Comparison of ENCODE assay signal across 25 mouse cellular contexts in genomic region chr2:174287921-174288320, GRCm38 (mm10). TPM values are rescaled to one million over a fixed set of nuclear protein-coding genes. Genes with fewer than 3 reads are reported as not detected.
DNase-seq lines count a peak whose midpoint lies in the region; ATAC-seq and TF ChIP-seq lines count a peak whose summit lies in the region.
"Had no signal": no experiment of that assay in that cellular context is flagged by ENCODE, and none has a peak within 500 bp of the region (broad histone marks: within the 10 kb centered on the region; RNA-seq: fewer than 3 reads in every experiment).

No protein-coding gene starts in this region.

- peak; percentile 41 for DNase-seq in forebrain, embryonic 11.5 days (ENCODE audit: low spot score)
- DNase-seq in forebrain, postnatal 0 days: no peak
- peak; percentile 87 for DNase-seq in ZHBTc4 (ENCODE audit: low read depth, low spot score)
- DNase-seq in embryo, embryonic 9.5 days (ENCODE audit: extremely low spot score): no peak
- no peak for DNase-seq in ovary, adult 18-20 months (ENCODE audit: low spot score)
- no peak for DNase-seq in thymus, adult 18-20 months
- DNase-seq: adrenal gland, postnatal 25 days; cerebellum, postnatal 10 days; gastrocnemius, postnatal 25 days; heart, adult 2 months; heart, postnatal 14 days; kidney, adult 18-20 months; lung, postnatal 10 days; right cerebral cortex, postnatal 14 days had no signal

- H3K27me3 ChIP-seq in forebrain, embryonic 11.5 days (ENCODE audit: control insufficient read depth, insufficient read depth, low read length): peaks cover 40% of the 10 kb centered on the region
- peaks cover 35% of the 10 kb centered on the region for H3K27me3 ChIP-seq in forebrain, postnatal 0 days (ENCODE audit: insufficient read depth, low read length)
- H3K27me3 ChIP-seq in E14TG2a.4 (ENCODE audit: insufficient read depth, low read length): peaks cover 24% of the 10 kb centered on the region
- H3K27me3 ChIP-seq in limb, embryonic 13.5 days: peaks cover 48% of the 10 kb centered on the region

- 26% methylated on average over 7 of the region's 7 CpGs for WGBS in forebrain, embryonic 11.5 days
- WGBS in forebrain, postnatal 0 days: 25% methylated on average over 7 of the region's 7 CpGs
- 41% methylated on average over 7 of the region's 7 CpGs for WGBS in limb, embryonic 13.5 days

- peaks cover 9% of the 10 kb centered on the region; the same call in 1 of the 2 replicates for H3K4me1 ChIP-seq in forebrain, embryonic 11.5 days (replicated peaks; ENCODE audit: control insufficient read depth, insufficient read depth, low read length)
- H3K4me1 ChIP-seq in forebrain, postnatal 0 days (ENCODE audit: insufficient read depth): no peaks in the 10 kb centered on the region
- H3K4me1 ChIP-seq in E14TG2a.4 (replicated peaks; ENCODE audit: low read depth, low read length): peaks cover 93% of the 10 kb centered on the region
- peaks cover 35% of the 10 kb centered on the region for H3K4me1 ChIP-seq in limb, embryonic 13.5 days

- no peak overlapping the region for H3K4me3 ChIP-seq in forebrain, embryonic 11.5 days (ENCODE audit: low read depth, low read length)
- H3K4me3 ChIP-seq in forebrain, postnatal 0 days (ENCODE audit: low read depth, low read length): no peak overlapping the region
- H3K4me3 ChIP-seq in E14TG2a.4 (replicated peaks; ENCODE audit: low read length): peak overlapping the region; percentile 81
- peak overlapping the region; percentile 45; the same call in 1 of the 2 replicates for H3K4me3 ChIP-seq in limb, embryonic 13.5 days
- H3K4me3 ChIP-seq: heart, adult 2 months; heart, embryonic 13.5 days; hindbrain, embryonic 12.5 days; left cerebral cortex, adult 2 months; liver, embryonic 15.5 days; midbrain, embryonic 10.5 days; myocyte had no signal

- no peak overlapping the region for H3K4me2 ChIP-seq in forebrain, embryonic 11.5 days (ENCODE audit: low read depth, low read length, severe bottlenecking)
- H3K4me2 ChIP-seq in forebrain, postnatal 0 days (ENCODE audit: low read depth): no peak overlapping the region
- H3K4me2 ChIP-seq in limb, embryonic 13.5 days (replicated peaks): peak overlapping the region; percentile 62
- H3K4me2 ChIP-seq: embryonic facial prominence, embryonic 12.5 days; heart, embryonic 13.5 days; hindbrain, embryonic 12.5 days; liver, embryonic 15.5 days had no signal

- no peak for TF ChIP-seq CTCF in forebrain, postnatal 0 days (IDR thresholded peaks at IDR 0.05; ENCODE audit: low read depth)
- no peak for TF ChIP-seq CTCF in E14TG2a.4 (conservative IDR thresholded peaks at IDR 0.05; ENCODE audit: low read length)

- ATAC-seq in forebrain, embryonic 11.5 days (replicated peaks; ENCODE audit: low FRiP score): no peak
- no peak for ATAC-seq in forebrain, postnatal 0 days
- no peak for ATAC-seq in limb, embryonic 13.5 days (ENCODE audit: low FRiP score, low read depth)
- ATAC-seq: midbrain, embryonic 16.5 days had no signal

- H3K9ac ChIP-seq in forebrain, embryonic 11.5 days (ENCODE audit: low read length): no peak overlapping the region
- no peak overlapping the region for H3K9ac ChIP-seq in forebrain, postnatal 0 days
- H3K9ac ChIP-seq in limb, embryonic 13.5 days: no peak overlapping the region
- H3K9ac ChIP-seq: embryonic facial prominence, embryonic 12.5 days; heart, embryonic 13.5 days; hindbrain, embryonic 12.5 days; liver, embryonic 15.5 days had no signal

- peaks cover 29% of the 10 kb centered on the region for H3K36me3 ChIP-seq in forebrain, embryonic 11.5 days (ENCODE audit: control insufficient read depth, insufficient read depth, low read length)
- H3K36me3 ChIP-seq in forebrain, postnatal 0 days (ENCODE audit: insufficient read depth): peaks cover 34% of the 10 kb centered on the region
- H3K36me3 ChIP-seq in E14TG2a.4 (ENCODE audit: insufficient read depth, low read length): peaks cover 75% of the 10 kb centered on the region
- peaks cover 66% of the 10 kb centered on the region for H3K36me3 ChIP-seq in limb, embryonic 13.5 days

- H3K27ac ChIP-seq in forebrain, embryonic 11.5 days (ENCODE audit: low read depth, low read length): no peak overlapping the region
- H3K27ac ChIP-seq in forebrain, postnatal 0 days (ENCODE audit: low read depth, low read length): no peak overlapping the region
- H3K27ac ChIP-seq in limb, embryonic 13.5 days: no peak overlapping the region
- H3K27ac ChIP-seq: embryonic facial prominence, embryonic 12.5 days; heart, adult 2 months; heart, embryonic 13.5 days; hindbrain, embryonic 12.5 days; left cerebral cortex, adult 2 months; liver, embryonic 15.5 days; midbrain, embryonic 10.5 days; stomach, postnatal 0 days had no signal

- H3K9me3 ChIP-seq in forebrain, embryonic 11.5 days (ENCODE audit: control insufficient read depth, low read length): peaks cover 22% of the 10 kb centered on the region; the same call in 1 of the 2 replicates
- no peaks in the 10 kb centered on the region for H3K9me3 ChIP-seq in forebrain, postnatal 0 days (ENCODE audit: low read length)
- H3K9me3 ChIP-seq in E14TG2a.4 (ENCODE audit: low read length): peaks cover 30% of the 10 kb centered on the region
- peaks cover 23% of the 10 kb centered on the region for H3K9me3 ChIP-seq in limb, embryonic 13.5 days

RNA-seq across cellular contexts. Expression of gene Gnas, which starts 3.8 kb away (rescaled TPM):
- 1,123 and 1,194 TPM in 2 replicates for polyA plus RNA-seq in forebrain, embryonic 11.5 days (2014; fragmentation: Nextera tagmentation; extraction: Ambion mirVana)
- 1,201 and 1,512 TPM in 2 replicates for total RNA-seq in forebrain, postnatal 0 days (2014; rRNA removed)
- polyA plus RNA-seq in forebrain, postnatal 0 days (2015; fragmentation: Nextera tagmentation; extraction: Ambion mirVana): 1,404 and 1,604 TPM in 2 replicates
- polyA plus RNA-seq in limb, embryonic 13.5 days (2015; fragmentation: Nextera tagmentation; extraction: Ambion mirVana): 1,943 and 1,947 TPM in 2 replicates

RNA-seq across cellular contexts. Expression of gene Gm20721, which starts 58.6 kb away (rescaled TPM):
- polyA plus RNA-seq in forebrain, embryonic 11.5 days (2014; fragmentation: Nextera tagmentation; extraction: Ambion mirVana): 6.5 and 7.3 TPM in 2 replicates
- total RNA-seq in forebrain, postnatal 0 days (2014; rRNA removed): not detected in 2 replicates
- 8.6 and 10.5 TPM in 2 replicates for polyA plus RNA-seq in forebrain, postnatal 0 days (2015; fragmentation: Nextera tagmentation; extraction: Ambion mirVana)
- 21.5 and 25.3 TPM in 2 replicates for polyA plus RNA-seq in limb, embryonic 13.5 days (2015; fragmentation: Nextera tagmentation; extraction: Ambion mirVana)
- polyA plus RNA-seq: heart, adult 2 months had no signal

Comparison
In these comparisons a context has a peak if more than half of its experiments do, and no peak if none do; other contexts are left out.
1. DNase-seq: peak in forebrain, embryonic 11.5 days (single experiment) and ZHBTc4 (single experiment); none in forebrain, postnatal 0 days (single experiment), embryo, embryonic 9.5 days (single experiment), ovary, adult 18-20 months (single experiment) and thymus, adult 18-20 months (0 of 2).
2. H3K4me3 ChIP-seq: peak in E14TG2a.4 (single experiment) and limb, embryonic 13.5 days (single experiment); none in forebrain, embryonic 11.5 days (single experiment) and forebrain, postnatal 0 days (single experiment).